ENCODE assay signal across 21 mouse cellular contexts in genomic region chr10:75044459-75044858, GRCm38 (mm10). TPM values are rescaled to one million over a fixed set of nuclear protein-coding genes. Genes with fewer than 3 reads are reported as not detected.
DNase-seq lines count a peak whose midpoint lies in the region; ATAC-seq lines count a peak whose summit lies in the region.
"Had no signal": no experiment of that assay in that cellular context is flagged by ENCODE, and none has a peak within 500 bp of the region (broad histone marks: within the 10 kb centered on the region; RNA-seq: fewer than 3 reads in every experiment).

No protein-coding gene starts in this region.

- H3K9ac ChIP-seq in heart, embryonic 11.5 days (ENCODE audit: low read depth, low read length): no peak overlapping the region
- no peak overlapping the region for H3K9ac ChIP-seq in midbrain, embryonic 13.5 days (replicated peaks)
- H3K9ac ChIP-seq in midbrain, embryonic 15.5 days: no peak overlapping the region
- H3K9ac ChIP-seq in liver, embryonic 15.5 days: no peak overlapping the region
- H3K9ac ChIP-seq: forebrain, embryonic 15.5 days; hindbrain, embryonic 13.5 days; limb, embryonic 12.5 days; lung, embryonic 14.5 days; neural tube, embryonic 13.5 days had no signal

- 26% methylated on average over 7 of the region's 7 CpGs for WGBS in heart, embryonic 11.5 days (ENCODE audit: insufficient replicate concordance)
- 61% methylated on average over 7 of the region's 7 CpGs for WGBS in midbrain, embryonic 13.5 days
- 46% methylated on average over 7 of the region's 7 CpGs for WGBS in midbrain, embryonic 15.5 days
- WGBS in liver, embryonic 15.5 days (ENCODE audit: insufficient replicate concordance): 12% methylated on average over 7 of the region's 7 CpGs

- no peak overlapping the region for H3K4me3 ChIP-seq in heart, embryonic 11.5 days (ENCODE audit: low read depth, low read length)
- H3K4me3 ChIP-seq in midbrain, embryonic 13.5 days (replicated peaks): no peak overlapping the region
- H3K4me3 ChIP-seq in midbrain, embryonic 15.5 days: no peak overlapping the region
- H3K4me3 ChIP-seq in liver, embryonic 15.5 days (replicated peaks): no peak overlapping the region
- H3K4me3 ChIP-seq: forebrain, embryonic 15.5 days; hindbrain, embryonic 13.5 days; limb, embryonic 12.5 days; neural tube, embryonic 13.5 days had no signal

- no peaks in the 10 kb centered on the region for H3K9me3 ChIP-seq in heart, embryonic 11.5 days (replicated peaks; ENCODE audit: control insufficient read depth, low read length)
- H3K9me3 ChIP-seq in midbrain, embryonic 13.5 days: no peaks in the 10 kb centered on the region
- no peaks in the 10 kb centered on the region for H3K9me3 ChIP-seq in midbrain, embryonic 15.5 days
- no peaks in the 10 kb centered on the region for H3K9me3 ChIP-seq in liver, embryonic 15.5 days (replicated peaks)
- H3K9me3 ChIP-seq: forebrain, embryonic 15.5 days; hindbrain, embryonic 13.5 days; limb, embryonic 12.5 days; neural tube, embryonic 13.5 days had no signal

- H3K27ac ChIP-seq in heart, embryonic 11.5 days (ENCODE audit: low read depth, low read length): no peak overlapping the region
- H3K27ac ChIP-seq in midbrain, embryonic 13.5 days: no peak overlapping the region
- H3K27ac ChIP-seq in midbrain, embryonic 15.5 days: no peak overlapping the region
- H3K27ac ChIP-seq in liver, embryonic 15.5 days (replicated peaks): no peak overlapping the region
- H3K27ac ChIP-seq: forebrain, embryonic 15.5 days; hindbrain, embryonic 13.5 days; limb, embryonic 12.5 days; neural tube, embryonic 13.5 days had no signal

- no peaks in the 10 kb centered on the region; the same call in 1 of the 2 replicates for H3K36me3 ChIP-seq in heart, embryonic 11.5 days (ENCODE audit: control insufficient read depth, insufficient read depth, low read length)
- H3K36me3 ChIP-seq in midbrain, embryonic 13.5 days: peaks cover 7% of the 10 kb centered on the region; the same call in 1 of the 2 replicates
- 0 out of 2 replicates have a peak, but pooled peaks cover 4% of the 10 kb centered on the region for H3K36me3 ChIP-seq in midbrain, embryonic 15.5 days (replicated peaks)
- H3K36me3 ChIP-seq in liver, embryonic 15.5 days (replicated peaks): no peaks in the 10 kb centered on the region
- H3K36me3 ChIP-seq: forebrain, embryonic 15.5 days had no signal

- no peaks in the 10 kb centered on the region for H3K27me3 ChIP-seq in heart, embryonic 11.5 days (ENCODE audit: control insufficient read depth, insufficient read depth, low read length)
- no peaks in the 10 kb centered on the region for H3K27me3 ChIP-seq in midbrain, embryonic 13.5 days
- no peaks in the 10 kb centered on the region for H3K27me3 ChIP-seq in midbrain, embryonic 15.5 days (replicated peaks)
- H3K27me3 ChIP-seq in liver, embryonic 15.5 days: no peaks in the 10 kb centered on the region
- H3K27me3 ChIP-seq: CH12.LX; forebrain, embryonic 15.5 days; hindbrain, embryonic 13.5 days; limb, embryonic 12.5 days; neural tube, embryonic 13.5 days had no signal

- H3K4me1 ChIP-seq in heart, embryonic 11.5 days (ENCODE audit: control insufficient read depth, insufficient read depth, low read length): no peaks in the 10 kb centered on the region
- peaks cover 18% of the 10 kb centered on the region for H3K4me1 ChIP-seq in midbrain, embryonic 13.5 days (replicated peaks)
- H3K4me1 ChIP-seq in midbrain, embryonic 15.5 days: peaks cover 4% of the 10 kb centered on the region; the same call in 1 of the 2 replicates
- peaks cover 16% of the 10 kb centered on the region for H3K4me1 ChIP-seq in liver, embryonic 15.5 days (replicated peaks)
- H3K4me1 ChIP-seq: forebrain, embryonic 15.5 days; hindbrain, embryonic 13.5 days; limb, embryonic 12.5 days had no signal

- no peak overlapping the region for H3K4me2 ChIP-seq in heart, embryonic 11.5 days
- H3K4me2 ChIP-seq in midbrain, embryonic 13.5 days (replicated peaks): no peak overlapping the region
- H3K4me2 ChIP-seq in midbrain, embryonic 15.5 days: no peak overlapping the region
- no peak overlapping the region for H3K4me2 ChIP-seq in liver, embryonic 15.5 days
- H3K4me2 ChIP-seq: forebrain, embryonic 15.5 days; hindbrain, embryonic 13.5 days; limb, embryonic 12.5 days; lung, embryonic 14.5 days; neural tube, embryonic 13.5 days had no signal

- 0 out of 2 replicates have a peak, but pooled peaks have one; percentile 54 for ATAC-seq in heart, embryonic 11.5 days (replicated peaks; ENCODE audit: insufficient number of reproducible peaks, low FRiP score, low TSS enrichment)
- 0 out of 2 replicates have a peak, but pooled peaks have one; percentile 19 for ATAC-seq in midbrain, embryonic 13.5 days
- ATAC-seq in midbrain, embryonic 15.5 days (replicated peaks): no peak
- ATAC-seq in liver, embryonic 15.5 days (ENCODE audit: insufficient read depth): peak; percentile 33; the same call in 1 of the 2 replicates
- ATAC-seq: forebrain, embryonic 15.5 days had no signal

- no peak for DNase-seq in heart, adult 11 months
- no peak for DNase-seq in spleen, postnatal 10 days (ENCODE audit: low spot score in 2 of 2)
- DNase-seq in ovary, adult 18-20 months (ENCODE audit: low spot score): no peak
- no peak for DNase-seq in cerebellum, adult 9-10 months
- DNase-seq: adrenal gland, postnatal 25 days; cerebellum, adult 9-11 months; kidney, adult 2 months; kidney, postnatal 36 days; layer of hippocampus, adult 9-11 months; lung, embryonic 14.5 days; right cerebral cortex, postnatal 25 days; thymus, adult 18-20 months had no signal

RNA-seq across cellular contexts. Expression of gene Rab36, which starts 7.6 kb away (rescaled TPM):
- polyA plus RNA-seq in heart, embryonic 11.5 days (2014; fragmentation: Nextera tagmentation; extraction: Ambion mirVana): 4.1 and 5.2 TPM in 2 replicates
- 14.8 and 19.7 TPM in 2 replicates for polyA plus RNA-seq in midbrain, embryonic 13.5 days (2015; fragmentation: Nextera tagmentation; extraction: Ambion mirVana)
- 22.2 and 23.2 TPM in 2 replicates for polyA plus RNA-seq in midbrain, embryonic 15.5 days (2015; fragmentation: Nextera tagmentation; extraction: Ambion mirVana)
- polyA plus RNA-seq in liver, embryonic 15.5 days (2015; fragmentation: Nextera tagmentation; extraction: Ambion mirVana): 1.7 and 2.1 TPM in 2 replicates

RNA-seq across cellular contexts. Expression of gene Rsph14, which starts 12.1 kb away (rescaled TPM):
- not detected in 2 replicates for polyA plus RNA-seq in heart, embryonic 11.5 days (2014; fragmentation: Nextera tagmentation; extraction: Ambion mirVana)
- 0.63 and 1.1 TPM in 2 replicates for polyA plus RNA-seq in midbrain, embryonic 13.5 days (2015; fragmentation: Nextera tagmentation; extraction: Ambion mirVana)
- 0.54 and 1.5 TPM in 2 replicates for polyA plus RNA-seq in midbrain, embryonic 15.5 days (2015; fragmentation: Nextera tagmentation; extraction: Ambion mirVana)
- polyA plus RNA-seq in liver, embryonic 15.5 days (2015; fragmentation: Nextera tagmentation; extraction: Ambion mirVana): not detected in 2 replicates
- polyA plus RNA-seq: kidney, adult 2 months; limb, embryonic 12.5 days; lung, embryonic 14.5 days had no signal

RNA-seq across cellular contexts. Expression of gene Bcr, which starts 15.9 kb away (rescaled TPM):
- 26.5 and 31.1 TPM in 2 replicates for polyA plus RNA-seq in heart, embryonic 11.5 days (2014; fragmentation: Nextera tagmentation; extraction: Ambion mirVana)
- 15.2 and 17.3 TPM in 2 replicates for polyA plus RNA-seq in midbrain, embryonic 13.5 days (2015; fragmentation: Nextera tagmentation; extraction: Ambion mirVana)
- polyA plus RNA-seq in midbrain, embryonic 15.5 days (2015; fragmentation: Nextera tagmentation; extraction: Ambion mirVana): 17.9 and 19.2 TPM in 2 replicates
- polyA plus RNA-seq in liver, embryonic 15.5 days (2015; fragmentation: Nextera tagmentation; extraction: Ambion mirVana): 1.3 and 1.9 TPM in 2 replicates
